Mouse (Mus musculus) bone marrow macrophage, adult 2 months (primary cell): ENCODE measurements around the gene Map3k12.

ENCODE experiments used
- CTCF ChIP-seq: IDR thresholded peaks from 2 replicates; pipeline ENCODE4 v1.5.1; 2012; ENCODE audit warnings: low read depth, mild to moderate bottlenecking, low read length, moderate library complexity
- POLR2A ChIP-seq: IDR thresholded peaks from 2 replicates; pipeline ENCODE4 v1.6.1; 2012; ENCODE audit warnings: mild to moderate bottlenecking, low read depth, low read length, borderline replicate concordance

DNA sequence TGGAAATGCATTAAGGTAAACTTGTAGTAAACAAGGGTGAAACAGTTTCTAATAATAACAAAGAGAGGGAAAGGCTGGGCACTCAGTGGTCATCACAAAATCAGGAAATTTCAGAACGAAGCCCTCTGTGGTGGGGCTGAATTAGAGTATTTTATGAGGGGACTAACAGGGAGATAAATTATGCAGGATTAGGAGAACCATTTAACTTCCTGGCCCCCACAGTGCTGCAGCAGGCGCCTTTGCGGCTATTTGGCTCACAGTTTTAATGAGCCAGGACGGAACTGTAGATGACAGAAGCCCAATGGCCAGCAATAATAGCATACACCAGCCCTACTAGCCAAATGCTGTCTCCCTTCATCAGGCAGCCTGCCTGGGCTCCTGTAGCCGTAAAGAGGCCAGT lies 46.8 kb upstream of the Map3k12 start:
- TF ChIP-seq CTCF (no peak), POLR2A (no peak)
